Mouse (Mus musculus): ENCODE results near the gene Kdm5b. TPM values are rescaled to one million over a fixed set of nuclear protein-coding genes. Genes with fewer than 3 reads are reported as not detected.
A peak's percentile ranks its signal among the peaks of the same experiment; 100 is the strongest.
"Not testable (repeated sequence)": the region's sequence is repeated elsewhere in the genome, so short reads cannot be mapped to it uniquely, and the experiment has no call there.

Kdm5b gene
- polyA plus RNA-seq (2017; shearing (Covaris generic)): 10 to 100 TPM; 15.5 to 18.1 TPM

DNA sequence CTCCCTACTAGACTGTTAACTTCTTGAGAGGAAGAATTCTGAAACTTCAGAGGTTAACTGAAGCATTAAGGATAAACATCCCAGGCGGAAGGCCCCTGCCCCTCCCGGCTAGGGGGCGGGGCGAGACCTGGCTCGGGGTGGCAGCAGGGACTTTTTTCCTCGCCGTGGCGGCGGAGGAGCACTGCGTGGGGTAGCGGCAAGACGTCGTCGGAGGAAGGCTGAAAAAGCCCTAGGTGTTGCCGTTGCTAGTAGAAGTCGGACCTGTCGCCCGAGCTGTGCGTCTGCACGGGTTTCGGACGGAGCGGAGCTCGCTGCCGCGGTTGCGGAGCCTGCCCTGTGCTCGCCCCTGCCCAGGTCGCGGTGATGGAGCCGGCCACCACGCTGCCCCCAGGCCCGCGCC is at the start of gene Kdm5b:
Gene Kdm5b (plus strand): TSS at position 196 of the 400 bp plus-strand sequence.
- ATAC-seq: peak; percentile 50

GRCm38 (mm10) chr1:134512183-134512582 is 47.8 kb upstream of the Kdm5b start:
- no peak for ATAC-seq

- no peak for ATAC-seq
Measured at GRCm38 (mm10) chr1:134512584-134512983, 47.4 kb upstream of the Kdm5b start.

DNA sequence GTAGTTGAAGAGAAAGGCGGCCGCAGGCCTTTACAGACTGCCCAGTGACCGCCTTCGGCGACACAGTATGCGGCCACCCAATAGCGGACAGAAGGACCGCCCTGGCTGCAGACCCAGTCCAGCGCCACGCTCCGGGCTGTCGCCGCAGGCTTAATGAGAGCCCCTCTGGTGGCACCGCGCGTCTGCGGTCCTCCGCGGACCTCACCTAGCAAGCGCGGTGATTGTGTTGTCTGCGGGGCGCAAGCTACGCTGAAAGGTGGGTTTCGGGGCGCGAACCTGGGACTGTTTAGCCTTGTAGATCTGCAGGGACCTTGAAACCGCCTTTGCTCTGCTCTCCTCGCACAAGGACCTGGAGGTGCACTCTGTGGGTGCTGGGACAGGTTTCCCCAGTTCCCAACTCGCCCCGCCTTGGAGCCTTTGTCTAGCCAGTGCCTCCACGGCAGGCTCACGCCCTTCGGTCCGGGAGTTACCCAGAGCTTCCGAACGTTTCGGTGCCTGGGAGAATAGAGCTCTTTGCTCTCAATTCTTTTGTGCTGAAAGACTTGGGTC is 46.6 kb upstream of the Kdm5b start:
- no peak for ATAC-seq

- ATAC-seq: no peak
Measured at GRCm38 (mm10) chr1:134513876-134514590, 45.9 kb upstream of the Kdm5b start.

GRCm38 (mm10) chr1:134515891-134516290 is 44.1 kb upstream of the Kdm5b start:
- ATAC-seq: no peak

- no peak for ATAC-seq
Measured at GRCm38 (mm10) chr1:134516491-134517198, 43.3 kb upstream of the Kdm5b start.

GRCm38 (mm10) chr1:134517841-134518240 is 42.1 kb upstream of the Kdm5b start:
- not testable (repeated sequence) for ATAC-seq

DNA sequence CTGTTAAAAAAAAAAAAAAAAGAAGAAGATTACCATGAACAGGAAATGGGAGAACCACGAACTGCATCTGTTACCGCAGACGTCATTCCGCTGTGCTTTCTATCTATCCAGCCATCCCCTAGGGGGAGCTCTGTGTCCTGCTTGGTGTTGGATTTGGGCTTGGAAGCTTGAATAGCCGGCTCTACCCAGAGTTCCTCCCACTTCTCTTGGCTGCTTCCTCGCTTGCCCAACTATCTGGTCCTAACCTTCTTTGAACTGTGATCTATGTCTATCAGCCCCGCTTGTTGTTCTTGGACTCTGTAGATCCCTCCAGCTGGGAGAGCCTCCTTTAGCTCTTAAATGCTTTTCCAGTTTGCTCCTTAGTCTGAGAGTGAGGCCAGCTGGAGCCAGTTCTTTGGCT is 41.3 kb upstream of the Kdm5b start:
- peak; percentile 91 for ATAC-seq

GRCm38 (mm10) chr1:134519201-134519600 is 40.8 kb upstream of the Kdm5b start:
- not testable (repeated sequence) for ATAC-seq

GRCm38 (mm10) chr1:134520001-134520721 is 39.8 kb upstream of the Kdm5b start:
- ATAC-seq: no peak

DNA sequence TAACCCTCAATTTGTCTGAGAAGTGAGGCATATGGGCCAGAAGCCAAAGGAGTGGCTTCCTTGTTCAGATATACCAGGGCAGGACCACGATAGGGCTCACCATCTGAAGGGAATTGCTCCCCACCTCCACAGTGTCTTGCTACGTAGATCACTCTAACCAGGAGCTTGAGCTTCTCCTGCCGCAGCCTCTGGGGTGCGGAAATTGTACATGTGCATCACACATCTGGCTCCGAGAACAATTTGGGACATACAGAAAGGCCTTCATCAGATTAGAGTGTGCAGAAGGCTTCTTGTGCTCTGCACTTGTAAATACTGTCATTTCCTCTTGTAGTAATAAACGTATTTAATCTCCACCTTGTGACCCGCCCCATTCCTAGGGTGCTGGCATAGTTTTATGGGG is 38.8 kb upstream of the Kdm5b start:
- no peak for ATAC-seq

DNA sequence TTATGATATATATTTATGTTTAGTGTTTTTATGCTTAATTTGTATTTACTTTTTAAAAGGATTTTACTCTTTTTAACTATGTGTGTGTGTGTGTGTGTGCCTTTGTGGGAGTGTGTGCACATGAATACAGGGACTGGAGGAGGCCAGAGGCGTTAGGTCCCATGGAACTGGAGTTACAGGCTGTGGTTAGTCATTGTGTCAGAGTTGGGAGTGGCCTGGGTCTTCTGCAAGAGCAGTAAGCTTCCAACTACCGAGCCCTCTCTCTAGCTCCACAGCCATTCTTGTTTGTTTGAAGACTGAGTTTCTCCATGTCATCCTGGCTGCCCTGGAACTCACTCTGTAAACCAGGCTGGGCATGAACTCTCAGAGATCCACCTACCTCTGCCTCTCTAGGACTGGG is 37.6 kb upstream of the Kdm5b start:
- no peak for ATAC-seq

- ATAC-seq: peak; percentile 71
Measured at GRCm38 (mm10) chr1:134524424-134524823, 35.5 kb upstream of the Kdm5b start.

- ATAC-seq: no peak
Measured at GRCm38 (mm10) chr1:134525015-134525414, 35.0 kb upstream of the Kdm5b start.

- ATAC-seq: no peak
Measured at GRCm38 (mm10) chr1:134526752-134527151, 33.2 kb upstream of the Kdm5b start.

- ATAC-seq: no peak
Measured at GRCm38 (mm10) chr1:134530618-134531017, 29.4 kb upstream of the Kdm5b start.

DNA sequence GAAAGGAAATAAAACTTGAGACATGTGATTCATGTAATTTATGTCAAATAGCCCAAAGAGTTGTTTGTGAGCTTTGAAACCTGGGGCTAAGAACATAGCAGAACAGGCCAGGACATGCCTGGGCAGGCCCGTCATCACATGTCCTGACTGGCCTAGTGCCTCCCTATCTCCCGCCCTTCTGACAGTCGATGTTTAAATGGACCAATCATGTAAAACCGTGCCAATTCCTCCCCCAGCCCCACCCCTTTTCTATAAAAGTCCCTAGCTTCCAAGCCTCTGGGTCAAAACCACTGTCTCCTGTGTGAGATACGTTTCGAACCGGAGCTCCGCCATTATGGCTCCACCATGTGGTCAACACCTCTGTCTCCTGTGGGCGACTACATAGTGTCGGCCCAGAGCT is 26.3 kb upstream of the Kdm5b start:
- not testable (repeated sequence) for ATAC-seq

- no peak for ATAC-seq
Measured at GRCm38 (mm10) chr1:134535054-134535453, 24.9 kb upstream of the Kdm5b start.

- ATAC-seq: no peak
Measured at GRCm38 (mm10) chr1:134535513-134535912, 24.5 kb upstream of the Kdm5b start.

DNA sequence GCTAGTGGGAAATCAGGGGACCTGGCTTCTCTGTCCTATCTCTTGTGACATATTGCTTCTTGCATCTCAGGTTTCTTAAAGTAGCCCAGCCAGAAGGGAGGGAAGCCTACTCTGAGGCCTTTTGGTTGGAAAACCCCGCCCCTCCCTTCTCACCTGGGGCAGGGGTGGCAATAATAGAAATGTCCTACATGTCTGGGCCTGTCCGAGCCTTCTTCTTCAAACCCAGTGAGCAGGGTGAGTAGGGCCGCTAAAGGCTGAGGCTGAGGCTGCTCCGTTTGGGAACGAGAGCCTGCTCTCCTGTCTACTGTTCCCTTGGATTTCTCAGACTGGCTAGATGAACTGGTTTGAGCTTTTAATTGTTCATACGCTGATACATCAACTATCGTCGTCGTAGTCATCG is 19.4 kb upstream of the Kdm5b start:
- no peak for ATAC-seq

- ATAC-seq: no peak
Measured at GRCm38 (mm10) chr1:134548231-134548630, 11.7 kb upstream of the Kdm5b start.

DNA sequence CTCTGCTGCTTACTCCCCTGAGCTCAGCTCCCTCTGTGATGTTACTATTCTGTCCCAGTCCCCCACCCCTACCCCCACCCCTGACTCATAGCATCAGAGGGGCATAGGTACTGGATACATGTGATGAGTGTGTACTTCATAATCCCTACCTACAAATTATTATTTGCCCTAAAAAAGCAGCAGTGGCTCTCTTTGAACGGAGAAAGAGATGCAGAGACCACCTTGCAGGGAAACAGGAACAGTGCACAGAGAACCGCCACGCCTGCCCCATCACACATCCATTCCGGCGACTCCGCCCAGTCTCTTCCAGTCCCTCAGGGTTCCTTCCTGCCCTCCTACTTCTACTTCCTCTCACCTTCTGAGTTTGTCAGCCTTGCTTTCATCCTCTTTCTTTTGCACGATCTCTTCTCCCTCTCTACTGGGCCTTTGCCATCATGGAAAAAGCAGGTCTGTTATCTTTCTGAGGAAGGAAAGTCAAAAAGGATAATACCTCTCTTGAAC is 10.3 kb upstream of the Kdm5b start, which contains the start of gene Mgat4e:
Gene Mgat4e (minus strand): TSS at position 51 of the 501 bp plus-strand sequence.
- no peak for ATAC-seq
